Mouse (Mus musculus) erythroblast, embryonic 14.5 days (primary cell): ENCODE measurements around the gene Mars.

Experiments
- GATA1 ChIP-seq: IDR thresholded peaks from 2 replicates; pipeline ENCODE4 v1.6.1; 2012; ENCODE audit warnings: low read length, inconsistent platforms, mixed read lengths
- TAL1 ChIP-seq: IDR thresholded peaks from 3 replicates; pipeline ENCODE4 v1.6.1; 2012; ENCODE audit warnings: low read length, inconsistent platforms, mixed read lengths

- TF ChIP-seq GATA1 (no peak), TAL1 (no peak)
Measured at GRCm38 (mm10) chr10:127269884-127270283, 41.7 kb downstream of the Mars start.
